Mouse (Mus musculus) neural tube, embryonic 14.5 days (tissue): ENCODE results near the gene Ddost. TPM values are rescaled to one million over a fixed set of nuclear protein-coding genes. Genes with fewer than 3 reads are reported as not detected.

ENCODE experiments used
- ATAC-seq: fragments of 200-750 bp; cut with Nextera tagmentation; 2 replicates; pipeline ENCODE4 v1.8.0; 2017; ENCODE audit warnings: low read depth, mild to moderate bottlenecking, moderate TSS enrichment, moderate library complexity
- H3K27ac ChIP-seq: fragments of 300-500 bp; sonication (generic); 2 replicates; pipeline ENCODE4 v1.5.1; 2014; ENCODE audit warnings: low read depth, mild to moderate bottlenecking, control low read depth, low read length, moderate library complexity, mixed read lengths
- H3K27me3 ChIP-seq: fragments of 300-500 bp; sonication (generic); 2 replicates; pipeline ENCODE4 v1.6.1; 2014; ENCODE audit warnings: low read length; ENCODE audit not compliant: control insufficient read depth, insufficient read depth
- H3K36me3 ChIP-seq: fragments of 300-500 bp; sonication (generic); 2 replicates; pipeline ENCODE4 v1.6.1; 2014; ENCODE audit warnings: low read length, mixed read lengths; ENCODE audit not compliant: control insufficient read depth, insufficient read depth
- H3K4me1 ChIP-seq: fragments of 300-500 bp; sonication (generic); 2 replicates; pipeline ENCODE4 v1.6.1; 2014; ENCODE audit warnings: low read length; ENCODE audit not compliant: control insufficient read depth, insufficient read depth
- H3K4me2 ChIP-seq: fragments of 300-500 bp; sonication (generic); 2 replicates; pipeline ENCODE4 v1.6.1; 2014; ENCODE audit warnings: mild to moderate bottlenecking, low read depth, low read length, control low read depth
- H3K4me3 ChIP-seq: fragments of 300-500 bp; sonication (generic); 2 replicates; pipeline ENCODE4 v1.5.1; 2014; ENCODE audit warnings: low read depth, low read length, control low read depth, mixed read lengths
- H3K9ac ChIP-seq: fragments of 300-500 bp; sonication (generic); replicated peaks from 2 replicates; pipeline ENCODE4 v1.6.1; 2014; ENCODE audit warnings: low read depth, mild to moderate bottlenecking, control low read depth, low read length, mixed read lengths
- H3K9me3 ChIP-seq: fragments of 300-500 bp; sonication (generic); 2 replicates; pipeline ENCODE4 v1.6.1; 2016; ENCODE audit warnings: low read length; ENCODE audit not compliant: control insufficient read depth
- WGBS: fragments of 180-500 bp; shearing (Covaris S2); extraction: QIAGEN DNeasy Blood & Tissue Kit; methylation state at CpG from one replicate; pipeline ENCODE4 v1.1.7; 2014; 5-methylcytosine and 5-hydroxymethylcytosine counted together
- polyA plus RNA-seq: library from polyadenylated mRNA; unstranded; fragments of >200 nt; fragmentation: Nextera tagmentation; extraction: Ambion mirVana; gene quantifications from 2 replicates; pipeline ENCODE4 v1.2.1, GENCODE M21; 2014

Ddost gene
- polyA plus RNA-seq = 190 and 208 TPM in 2 replicates

DNA sequence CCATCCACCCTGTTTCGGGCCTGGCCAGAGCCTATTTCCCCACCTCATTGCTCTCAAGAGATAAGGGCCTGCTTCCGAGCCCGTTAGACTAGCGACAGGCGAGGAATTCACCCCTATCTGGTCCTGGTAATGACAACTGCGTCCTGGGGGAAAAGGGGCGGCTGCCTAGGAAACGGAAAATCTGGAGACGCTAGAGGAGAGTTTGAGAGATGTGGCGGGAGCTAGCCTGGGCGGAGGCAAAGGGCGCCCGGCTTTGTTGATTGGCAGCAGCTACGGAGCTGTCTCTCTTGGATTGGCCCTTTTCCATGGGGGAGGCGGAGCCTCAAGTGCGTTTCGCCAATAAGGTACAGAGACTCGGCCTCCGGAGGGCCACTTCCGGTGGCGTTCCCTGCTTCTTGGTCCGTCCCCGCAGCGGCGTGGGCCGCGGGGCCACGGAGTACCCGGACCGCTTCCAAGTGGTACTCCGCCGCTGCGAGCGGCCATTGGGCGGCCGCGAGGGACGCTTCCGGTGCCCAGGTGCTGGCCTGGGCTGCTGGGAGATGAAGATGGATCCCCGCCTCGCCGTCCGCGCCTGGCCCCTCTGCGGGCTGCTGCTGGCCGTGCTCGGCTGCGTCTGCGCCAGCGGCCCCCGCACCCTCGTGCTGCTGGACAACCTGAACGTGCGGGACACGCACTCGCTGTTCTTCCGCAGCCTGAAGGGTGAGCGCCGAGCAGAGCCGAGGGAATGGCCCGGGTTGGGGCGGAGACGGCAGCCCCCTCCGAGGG is at the start of gene Ddost:
Gene Ddost (plus strand): TSS at position 391 of the 765 bp plus-strand sequence.
- Histone ChIP-seq H3K27me3 (no peaks in the 10 kb centered on the region), H3K9me3 (no peaks in the 10 kb centered on the region), H3K4me2 (peak within 1 kb of the TSS; percentile 82), H3K4me1 (peaks cover 16% of the 10 kb centered on the region), H3K4me3 (peak within 1 kb of the TSS; percentile 91), H3K9ac (peak within 1 kb of the TSS; percentile 81), H3K27ac (peak within 1 kb of the TSS; percentile 83), H3K36me3 (peaks cover 6% of the 10 kb centered on the region; the same call in 1 of the 2 replicates)
- whole genome bisulfite sequencing = under 1% methylated on average over 64 of the region's 64 CpGs
- ATAC-seq = peak; percentile 97

GRCm38 (mm10) chr4:138257116-138257687 is 47.3 kb upstream of the Ddost start:
- Histone ChIP-seq H3K4me2 (no peak overlapping the region), H3K36me3 (no peaks in the 10 kb centered on the region), H3K27me3 (no peaks in the 10 kb centered on the region), H3K27ac (no peak overlapping the region), H3K9me3 (no peaks in the 10 kb centered on the region), H3K4me3 (no peak overlapping the region), H3K9ac (no peak overlapping the region), H3K4me1 (peaks cover 3% of the 10 kb centered on the region)
- no peak for ATAC-seq
- 86% methylated on average over 22 of the region's 22 CpGs for WGBS

DNA sequence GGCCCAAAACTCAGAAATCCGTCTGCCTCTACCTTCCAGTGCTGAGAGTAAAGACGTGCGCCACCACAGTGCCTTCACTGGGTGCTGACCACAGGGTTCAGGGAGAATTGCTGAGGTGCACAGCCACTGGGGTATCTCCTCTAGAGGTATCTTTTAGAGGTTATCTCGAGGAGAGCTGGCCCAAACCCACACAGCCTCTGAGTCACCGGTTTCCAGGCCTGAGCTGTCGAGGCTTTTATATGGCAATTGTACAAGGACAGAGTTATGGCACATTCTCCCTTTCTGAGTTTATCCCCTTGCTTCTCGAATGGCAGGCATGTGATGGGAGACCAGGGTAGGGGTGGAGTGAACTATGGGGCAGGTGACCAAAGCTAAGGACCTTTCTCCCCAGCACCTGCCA is 45.9 kb upstream of the Ddost start:
- no peak overlapping the region for H3K4me3 ChIP-seq
- WGBS = 76% methylated on average over 7 of the region's 7 CpGs
- no peak for ATAC-seq
- H3K4me1 ChIP-seq = no peaks in the 10 kb centered on the region
- H3K9ac ChIP-seq = no peak overlapping the region
- H3K27me3 ChIP-seq = no peaks in the 10 kb centered on the region
- no peaks in the 10 kb centered on the region for H3K9me3 ChIP-seq
- H3K4me2 ChIP-seq = no peak overlapping the region
- H3K36me3 ChIP-seq = no peaks in the 10 kb centered on the region
- no peak overlapping the region for H3K27ac ChIP-seq

- Histone ChIP-seq H3K4me1 (no peaks in the 10 kb centered on the region), H3K36me3 (no peaks in the 10 kb centered on the region), H3K27me3 (no peaks in the 10 kb centered on the region), H3K27ac (no peak overlapping the region), H3K9ac (no peak overlapping the region), H3K4me2 (no peak overlapping the region), H3K4me3 (no peak overlapping the region), H3K9me3 (no peaks in the 10 kb centered on the region)
- WGBS = 83% methylated on average over 5 of the region's 5 CpGs
- no peak for ATAC-seq
These were observed 45.0 kb upstream of the Ddost start for GRCm38 (mm10) chr4:138259482-138259881.

DNA sequence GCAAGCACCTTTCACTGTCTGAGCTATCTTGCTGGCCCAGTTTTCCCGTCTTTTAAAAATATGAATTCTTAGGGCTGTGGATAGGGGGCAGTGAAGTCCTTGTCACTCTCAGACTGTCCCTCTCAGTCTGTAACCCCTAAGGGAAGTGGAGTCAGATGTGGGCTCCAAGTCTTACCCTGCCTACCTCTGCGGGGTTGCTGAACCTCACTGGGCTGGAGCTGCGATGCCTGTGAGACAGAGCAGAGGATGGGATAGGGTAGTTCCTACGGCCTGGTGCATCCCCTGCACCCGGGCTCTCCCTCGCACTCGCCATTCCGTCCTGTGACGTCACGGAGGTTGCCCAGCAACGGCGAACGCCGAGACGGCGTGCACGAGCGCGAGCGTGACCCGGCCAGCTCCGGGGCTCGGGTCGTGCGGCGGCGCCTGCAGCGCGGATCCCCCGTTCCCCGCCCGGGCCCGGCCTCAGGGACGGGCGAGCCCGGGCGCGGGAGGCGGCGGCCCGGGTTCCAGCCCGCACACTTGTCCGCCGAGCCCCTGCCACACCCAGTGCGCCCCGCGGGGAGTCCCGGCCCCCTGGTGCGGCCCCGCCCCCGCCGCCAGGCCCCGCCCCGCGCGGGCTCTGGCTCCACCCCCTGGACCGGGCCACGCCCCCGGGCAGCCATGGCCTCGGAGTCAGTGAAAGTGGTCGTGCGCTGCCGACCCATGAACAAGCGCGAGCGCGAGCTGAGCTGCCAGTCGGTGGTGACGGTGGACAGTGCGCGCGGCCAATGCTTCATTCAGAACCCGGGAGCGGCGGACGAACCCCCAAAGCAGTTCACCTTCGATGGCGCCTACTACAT is 42.5 kb upstream of the Ddost start:
- Histone ChIP-seq H3K27ac (peak overlapping the region; percentile 49), H3K36me3 (no peaks in the 10 kb centered on the region), H3K9ac (peak overlapping the region; percentile 48), H3K9me3 (no peaks in the 10 kb centered on the region), H3K4me2 (peak overlapping the region; percentile 56), H3K4me3 (peak overlapping the region; percentile 60), H3K4me1 (no peaks in the 10 kb centered on the region), H3K27me3 (no peaks in the 10 kb centered on the region)
- under 1% methylated on average over 64 of the region's 78 CpGs for WGBS
- ATAC-seq = peak; percentile 92

DNA sequence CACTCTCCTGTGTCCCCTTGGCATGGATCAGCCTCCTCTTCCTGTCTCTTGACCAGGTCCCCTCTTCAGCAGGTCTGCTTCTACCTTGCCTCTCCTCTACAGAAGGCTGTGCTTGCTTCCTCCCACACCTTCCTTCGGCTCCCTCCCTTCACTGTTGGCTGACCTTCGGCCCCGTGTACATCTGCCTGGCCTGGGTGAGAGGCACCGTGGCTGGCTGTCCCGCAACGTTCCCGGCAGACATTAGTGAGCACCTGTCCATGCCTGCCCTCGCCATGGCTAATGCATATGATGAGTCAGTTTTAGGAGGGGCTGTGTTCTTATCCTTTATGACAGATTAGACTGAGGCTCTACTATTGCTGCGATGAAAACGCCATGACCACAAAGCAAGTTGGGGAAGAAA is 36.7 kb upstream of the Ddost start:
- WGBS = 92% methylated on average over 10 of the region's 10 CpGs
- no peak overlapping the region for H3K4me2 ChIP-seq
- ATAC-seq = no peak
- no peak overlapping the region for H3K27ac ChIP-seq
- no peak overlapping the region for H3K4me3 ChIP-seq
- no peak overlapping the region for H3K9ac ChIP-seq
- H3K9me3 ChIP-seq = no peaks in the 10 kb centered on the region
- H3K27me3 ChIP-seq = no peaks in the 10 kb centered on the region
- no peaks in the 10 kb centered on the region for H3K4me1 ChIP-seq
- no peaks in the 10 kb centered on the region for H3K36me3 ChIP-seq

DNA sequence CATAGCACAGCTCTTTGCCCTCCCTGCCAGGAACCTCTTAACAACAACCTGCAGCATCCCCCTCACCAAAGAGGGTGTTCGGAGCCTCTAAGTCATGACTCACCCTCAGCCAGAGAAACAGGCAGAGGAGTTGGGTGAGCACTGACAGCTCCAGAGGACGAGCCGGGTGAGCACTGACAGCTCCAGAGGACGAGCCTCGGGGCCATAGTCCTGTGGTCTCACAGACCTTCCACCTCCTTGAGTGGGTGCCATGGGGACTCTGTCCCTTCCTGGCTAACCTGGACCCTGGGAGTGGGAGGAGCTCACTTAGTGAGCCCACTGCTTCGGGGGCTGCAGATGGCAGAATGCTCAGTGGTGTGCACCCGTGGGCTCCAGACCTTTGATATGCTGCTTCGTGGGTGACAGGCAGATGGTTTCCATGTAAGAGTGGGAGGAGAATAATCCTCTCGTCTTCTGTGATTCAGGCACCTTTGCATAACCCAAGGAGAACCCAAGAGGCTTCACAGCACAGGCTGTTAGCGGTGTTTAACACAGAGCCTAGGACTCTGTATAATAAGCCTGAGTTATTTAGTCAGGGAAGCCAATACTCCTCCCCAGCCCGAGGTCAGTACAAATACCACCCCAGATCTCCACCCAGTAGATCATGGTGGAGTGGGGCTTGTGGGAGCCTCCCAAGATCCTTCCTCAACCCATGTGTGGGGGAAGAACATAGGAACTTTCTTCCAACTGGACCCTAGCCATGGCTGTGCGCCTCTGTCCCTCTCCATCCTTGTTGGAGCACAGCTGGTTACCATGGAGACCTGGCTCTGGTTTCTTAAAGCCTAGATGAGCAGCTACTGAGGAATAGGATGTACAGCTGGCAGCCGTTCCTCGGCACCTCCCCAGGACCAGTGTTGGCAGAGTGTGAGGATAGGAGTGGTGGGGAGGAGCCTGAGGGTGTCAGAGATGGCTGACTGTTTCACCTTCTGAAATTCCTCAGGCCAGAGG is 32.2 kb upstream of the Ddost start:
- Histone ChIP-seq H3K27me3 (no peaks in the 10 kb centered on the region), H3K36me3 (no peaks in the 10 kb centered on the region), H3K9me3 (no peaks in the 10 kb centered on the region), H3K4me3 (no peak overlapping the region), H3K27ac (no peak overlapping the region), H3K4me2 (no peak overlapping the region), H3K9ac (no peak overlapping the region), H3K4me1 (no peaks in the 10 kb centered on the region)
- WGBS = 65% methylated on average over 14 of the region's 14 CpGs
- peak; percentile 61; the same call in 1 of the 2 replicates for ATAC-seq

DNA sequence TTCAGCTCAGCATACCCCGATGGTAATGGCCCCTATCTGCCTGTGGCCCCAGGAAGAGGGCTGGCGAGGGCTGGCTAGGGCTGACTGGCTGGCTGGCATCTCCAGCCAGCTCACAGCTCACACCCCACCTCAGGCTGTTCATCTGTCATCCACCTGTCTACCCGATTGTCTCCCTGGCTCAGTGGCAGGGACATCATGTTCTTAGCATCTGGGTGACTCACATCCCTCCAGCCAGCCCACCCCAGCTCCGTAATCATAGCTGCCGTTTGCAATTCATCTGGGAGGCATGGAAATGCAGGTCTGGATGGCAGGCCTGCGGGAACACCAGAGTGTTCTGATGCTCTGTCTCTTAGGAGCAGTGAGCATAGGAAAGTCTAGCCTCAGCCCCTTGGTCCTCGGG is 26.2 kb upstream of the Ddost start:
- WGBS = 67% methylated on average over 7 of the region's 7 CpGs
- ATAC-seq = no peak
- Histone ChIP-seq H3K9ac (no peak overlapping the region), H3K36me3 (no peaks in the 10 kb centered on the region), H3K27me3 (no peaks in the 10 kb centered on the region), H3K4me3 (no peak overlapping the region), H3K9me3 (no peaks in the 10 kb centered on the region), H3K4me2 (no peak overlapping the region), H3K27ac (no peak overlapping the region), H3K4me1 (no peaks in the 10 kb centered on the region)
